Mouse (Mus musculus) ES-Bruce4 (cell line): ENCODE results near the gene Mpc1. TPM values are rescaled to one million over a fixed set of nuclear protein-coding genes. Genes with fewer than 3 reads are reported as not detected.
"Not testable (repeated sequence)": the region's sequence is repeated elsewhere in the genome, so short reads cannot be mapped to it uniquely, and the experiment has no call there.

Experiments
- H3K27ac ChIP-seq: 2 replicates; pipeline ENCODE4 v1.5.1; 2012; ENCODE audit warnings: low read length, inconsistent platforms; ENCODE audit not compliant: insufficient read depth
- H3K27me3 ChIP-seq: 2 replicates; pipeline ENCODE4 v1.6.1; 2012; ENCODE audit warnings: mild to moderate bottlenecking, low read length, inconsistent platforms; ENCODE audit not compliant: control insufficient read depth, poor library complexity, insufficient read depth, severe bottlenecking
- H3K36me3 ChIP-seq: 2 replicates; pipeline ENCODE4 v1.6.1; 2012; ENCODE audit warnings: inconsistent platforms, mild to moderate bottlenecking, low read length, moderate library complexity; ENCODE audit not compliant: control insufficient read depth, poor library complexity, insufficient read depth, severe bottlenecking
- H3K4me1 ChIP-seq: one replicate; pipeline ENCODE4 v1.8.1; 2011; ENCODE audit warnings: low read length; ENCODE audit not compliant: control insufficient read depth, insufficient read depth
- H3K4me3 ChIP-seq: 2 replicates; pipeline ENCODE4 v1.5.1; 2011; ENCODE audit warnings: low read depth, mild to moderate bottlenecking, low read length
- H3K9ac ChIP-seq: 2 replicates; pipeline ENCODE4 v1.6.1; 2012; ENCODE audit warnings: low read depth, mild to moderate bottlenecking, inconsistent platforms; ENCODE audit not compliant: poor library complexity, severe bottlenecking
- H3K9me3 ChIP-seq: replicated peaks from 2 replicates; pipeline ENCODE4 v1.6.1; 2012; ENCODE audit warnings: mild to moderate bottlenecking, low read length, inconsistent platforms; ENCODE audit not compliant: control insufficient read depth, poor library complexity, insufficient read depth, severe bottlenecking
- CTCF ChIP-seq: IDR thresholded peaks from one replicate; pipeline ENCODE4 v1.8.1; 2011; ENCODE audit warnings: low read depth, low read length
- EP300 ChIP-seq: IDR thresholded peaks from 2 replicates; pipeline ENCODE4 v1.6.1; 2011; ENCODE audit warnings: low read depth, low read length; ENCODE audit not compliant: insufficient read depth
- POLR2A ChIP-seq: IDR thresholded peaks from one replicate; pipeline ENCODE4 v1.8.1; 2011; ENCODE audit warnings: low read length; ENCODE audit not compliant: insufficient read depth
- polyA plus RNA-seq: library from polyadenylated mRNA; stranded (reverse); fragments of >200 nt; gene quantifications from 2 replicates; pipeline ENCODE4 v1.2.4, GENCODE M21; 2011; ENCODE audit warnings: low read depth; ENCODE audit not compliant: missing spikeins, insufficient read depth, insufficient read length

Mpc1 gene
- polyA plus RNA-seq, 1 experiment = 10.3 TPM

DNA sequence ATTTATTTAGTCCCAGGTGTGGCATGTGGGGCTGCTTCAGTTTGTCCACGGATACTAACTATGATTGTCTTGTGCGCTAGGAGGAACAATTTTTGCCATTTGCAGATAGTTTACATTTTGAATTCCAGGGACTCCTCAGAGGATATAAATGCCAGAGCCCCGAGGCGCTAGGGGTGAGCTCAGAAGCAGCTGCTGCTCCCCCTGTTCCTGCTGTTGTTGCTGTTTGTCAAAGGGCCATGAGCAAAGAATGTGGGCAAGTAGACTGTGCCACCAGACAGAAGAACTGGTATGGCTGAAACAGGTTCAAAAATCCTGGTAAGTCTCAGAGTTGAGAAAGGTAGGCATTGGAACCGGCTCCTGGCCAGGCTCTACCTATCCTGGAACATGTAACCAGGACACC lies 21.0 kb downstream of the Mpc1 start:
- H3K9ac ChIP-seq = no peak overlapping the region
- no peak overlapping the region for H3K4me3 ChIP-seq
- TF ChIP-seq POLR2A = no peak
- no peak for TF ChIP-seq CTCF
- TF ChIP-seq EP300 = no peak
- H3K4me1 ChIP-seq = no peaks in the 10 kb centered on the region
- no peaks in the 10 kb centered on the region for H3K9me3 ChIP-seq
- no peaks in the 10 kb centered on the region for H3K27me3 ChIP-seq
- H3K36me3 ChIP-seq = no peaks in the 10 kb centered on the region
- H3K27ac ChIP-seq = no peak overlapping the region

- Histone ChIP-seq H3K4me3 (no peak overlapping the region), H3K27me3 (no peaks in the 10 kb centered on the region), H3K36me3 (no peaks in the 10 kb centered on the region), H3K4me1 (no peaks in the 10 kb centered on the region), H3K27ac (no peak overlapping the region), H3K9ac (no peak overlapping the region), H3K9me3 (no peaks in the 10 kb centered on the region)
- TF ChIP-seq POLR2A (no peak), CTCF (peak; percentile 52)
Measured at GRCm38 (mm10) chr17:8305801-8306200, 23.1 kb downstream of the Mpc1 start.

GRCm38 (mm10) chr17:8310838-8311614 lies 28.3 kb downstream of the Mpc1 start, which contains the start of gene Sft2d1:
Gene Sft2d1 (plus strand): TSS chr17:8311102.
- no peaks in the 10 kb centered on the region for H3K9me3 ChIP-seq
- H3K27me3 ChIP-seq = no peaks in the 10 kb centered on the region
- TF ChIP-seq CTCF (no peak), POLR2A (peak; percentile 48)
- peak within 1 kb of the TSS; percentile 87 for H3K9ac ChIP-seq
- H3K4me3 ChIP-seq = peak within 1 kb of the TSS; percentile 94
- no peak within 1 kb of the TSS for H3K27ac ChIP-seq
- no peaks in the 10 kb centered on the region for H3K4me1 ChIP-seq
- no peaks in the 10 kb centered on the region for H3K36me3 ChIP-seq

GRCm38 (mm10) chr17:8311751-8312150 lies 29.0 kb downstream of the Mpc1 start:
- Histone ChIP-seq H3K9ac (peak overlapping the region; percentile 87), H3K4me1 (no peaks in the 10 kb centered on the region), H3K27me3 (no peaks in the 10 kb centered on the region), H3K36me3 (no peaks in the 10 kb centered on the region), H3K9me3 (no peaks in the 10 kb centered on the region), H3K4me3 (peak overlapping the region; percentile 94), H3K27ac (no peak overlapping the region)
- TF ChIP-seq POLR2A (no peak), EP300 (no peak), CTCF (no peak)

- no peak for TF ChIP-seq POLR2A
- no peak for TF ChIP-seq EP300
- TF ChIP-seq CTCF = no peak
Measured at GRCm38 (mm10) chr17:8313976-8314375, 31.3 kb downstream of the Mpc1 start.

DNA sequence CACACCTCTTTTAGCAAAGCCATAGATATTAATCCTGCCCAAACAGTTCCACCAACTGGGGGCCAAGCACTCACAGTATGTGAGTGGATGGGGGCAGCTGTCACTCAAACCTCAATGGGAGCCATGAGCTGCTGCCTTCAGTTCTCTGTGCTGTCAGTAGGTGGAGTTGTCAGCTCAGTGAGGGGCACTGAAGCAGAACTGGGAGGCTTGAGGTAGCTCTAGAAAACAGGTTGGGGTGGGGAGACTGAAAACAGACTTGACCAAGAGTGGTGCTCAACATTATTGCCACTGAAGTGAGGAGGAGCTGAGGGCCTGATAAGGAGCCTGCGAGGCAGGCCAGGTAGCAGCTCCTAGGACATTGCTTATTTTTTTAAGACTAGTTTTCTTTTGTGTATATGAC lies 33.5 kb downstream of the Mpc1 start:
- Histone ChIP-seq H3K4me3 (no peak overlapping the region), H3K9ac (no peak overlapping the region), H3K9me3 (no peaks in the 10 kb centered on the region)

More at GRCm38 (mm10) chr17:8313976-8314375, 31.3 kb downstream of the Mpc1 start:
- Histone ChIP-seq H3K4me1 (no peaks in the 10 kb centered on the region), H3K4me3 (no peak overlapping the region), H3K9ac (no peak overlapping the region), H3K27me3 (no peaks in the 10 kb centered on the region), H3K27ac (no peak overlapping the region), H3K9me3 (no peaks in the 10 kb centered on the region), H3K36me3 (no peaks in the 10 kb centered on the region)

GRCm38 (mm10) chr17:8326877-8327276 lies 44.2 kb downstream of the Mpc1 start:
- not testable (repeated sequence) for H3K9me3 ChIP-seq, H3K9ac ChIP-seq, H3K27me3 ChIP-seq, H3K36me3 ChIP-seq, H3K4me1 ChIP-seq, H3K4me3 ChIP-seq, H3K27ac ChIP-seq

More for the DNA sequence above, 33.5 kb downstream of the Mpc1 start:
- Histone ChIP-seq H3K27ac (no peak overlapping the region), H3K27me3 (no peaks in the 10 kb centered on the region), H3K36me3 (no peaks in the 10 kb centered on the region), H3K4me1 (no peaks in the 10 kb centered on the region)
- TF ChIP-seq CTCF (peak; percentile 50), POLR2A (no peak)
